Comparison of ENCODE assay signal across 8 mouse cellular contexts in the genomic region with DNA sequence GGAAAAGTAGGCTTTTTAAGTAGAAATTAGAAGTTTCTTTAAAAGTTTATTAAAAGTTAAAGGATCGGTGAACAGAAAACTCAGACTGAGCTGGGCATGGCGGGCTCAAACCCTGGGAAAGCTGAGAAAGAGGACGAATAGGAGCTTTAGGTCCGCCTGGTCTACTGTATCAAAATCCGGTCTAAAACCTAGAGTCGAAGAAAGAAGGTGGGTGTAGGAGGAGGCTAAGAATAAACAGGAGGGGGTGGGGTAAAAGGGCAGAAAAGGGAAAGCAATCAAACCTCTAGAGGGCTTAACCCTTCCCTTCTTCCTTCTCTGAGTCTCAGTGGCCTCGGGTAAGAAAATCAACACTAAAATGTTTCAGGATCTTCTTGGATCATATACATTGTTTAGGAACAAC.
DNase-seq lines count a peak whose midpoint lies in the region; ATAC-seq and TF ChIP-seq lines count a peak whose summit lies in the region.

No protein-coding gene starts in this region.

- no peaks in the 10 kb centered on the region for H3K36me3 ChIP-seq in liver, adult 2 months (ENCODE audit: control insufficient read depth, insufficient read depth, low read length)
- H3K36me3 ChIP-seq in neural tube, embryonic 13.5 days = no peaks in the 10 kb centered on the region

- peak overlapping the region; percentile 62 for H3K4me2 ChIP-seq in neural tube, embryonic 13.5 days

- no peaks in the 10 kb centered on the region for H3K9me3 ChIP-seq in neural tube, embryonic 13.5 days

- H3K9ac ChIP-seq in liver, adult 2 months (ENCODE audit: low read depth, low read length) = no peak overlapping the region
- no peak overlapping the region for H3K9ac ChIP-seq in neural tube, embryonic 13.5 days

- H3K4me3 ChIP-seq in liver, adult 2 months (ENCODE audit: insufficient read depth, low read depth, low read length) = no peak overlapping the region
- peak overlapping the region; percentile 79; the same call in 1 of the 2 replicates for H3K4me3 ChIP-seq in brown adipose tissue, adult 24 weeks (ENCODE audit: insufficient read depth, low read depth, low read length)
- peak overlapping the region; percentile 45 for H3K4me3 ChIP-seq in neural tube, embryonic 13.5 days

- WGBS in liver, adult 2 months = 21% methylated on average over 7 of the region's 7 CpGs
- WGBS in neural tube, embryonic 13.5 days = 4% methylated on average over 7 of the region's 7 CpGs

- H3K27ac ChIP-seq in liver, adult 2 months (replicated peaks; ENCODE audit: insufficient read depth, low read depth, low read length) = peak overlapping the region; percentile 51
- H3K27ac ChIP-seq in brown adipose tissue, adult 24 weeks (replicated peaks; ENCODE audit: low read depth, low read length) = no peak overlapping the region
- H3K27ac ChIP-seq in neural tube, embryonic 13.5 days (replicated peaks) = 0 out of 2 replicates have a peak overlapping the region, but pooled peaks have one; percentile 18

- TF ChIP-seq CTCF in liver, adult 2 months (IDR thresholded peaks at IDR 0.05; ENCODE audit: low read depth, low read length) = no peak

- DNase-seq in liver, adult 2 months (ENCODE audit: extremely low read depth, low read depth, low spot score) = no peak
- no peak for DNase-seq in liver
- no peak for DNase-seq in layer of hippocampus, postnatal 10 days (ENCODE audit: low spot score in 2 of 2)
- no peak for DNase-seq in kidney, postnatal 10 days
- no peak for DNase-seq in right cerebral cortex, postnatal 36 days (ENCODE audit: low spot score in 2 of 2)

- peak; percentile 14 for ATAC-seq in inflammation-experienced regulatory T-cells, adult 6 months
- ATAC-seq in neural tube, embryonic 13.5 days (ENCODE audit: low read depth) = 0 out of 2 replicates have a peak, but pooled peaks have one; percentile 15

- no peak for TF ChIP-seq POLR2A in liver, adult 2 months (IDR thresholded peaks at IDR 0.05; ENCODE audit: extremely low read depth, insufficient read depth, low read length)

- peaks cover 3% of the 10 kb centered on the region; the same call in 1 of the 2 replicates for H3K4me1 ChIP-seq in liver, adult 2 months (ENCODE audit: control insufficient read depth, insufficient read depth, low read length)
- H3K4me1 ChIP-seq in brown adipose tissue, adult 24 weeks (ENCODE audit: control insufficient read depth, insufficient read depth, insufficient read length, low read length) = no peaks in the 10 kb centered on the region
- peaks cover 36% of the 10 kb centered on the region for H3K4me1 ChIP-seq in neural tube, embryonic 13.5 days (replicated peaks)

- no peaks in the 10 kb centered on the region for H3K27me3 ChIP-seq in liver, adult 2 months (ENCODE audit: control insufficient read depth, insufficient read depth, low read length)
- no peaks in the 10 kb centered on the region for H3K27me3 ChIP-seq in neural tube, embryonic 13.5 days

- H3K79me2 ChIP-seq in liver, adult 2 months (ENCODE audit: control insufficient read depth, insufficient read depth, low read length) = no peaks in the 10 kb centered on the region
